Mouse (Mus musculus) heart, postnatal 0 days (tissue): Measurements from ENCODE around the gene Gmnc.

ENCODE experiments used
- CTCF ChIP-seq: IDR thresholded peaks from 2 replicates; pipeline ENCODE4 v1.5.1; 2016; ENCODE audit warnings: antibody characterized with exemption, control low read depth, low read depth
- EP300 ChIP-seq: IDR thresholded peaks from 2 replicates; pipeline ENCODE4 v1.6.1; 2016; ENCODE audit warnings: antibody characterized with exemption, low read depth

DNA sequence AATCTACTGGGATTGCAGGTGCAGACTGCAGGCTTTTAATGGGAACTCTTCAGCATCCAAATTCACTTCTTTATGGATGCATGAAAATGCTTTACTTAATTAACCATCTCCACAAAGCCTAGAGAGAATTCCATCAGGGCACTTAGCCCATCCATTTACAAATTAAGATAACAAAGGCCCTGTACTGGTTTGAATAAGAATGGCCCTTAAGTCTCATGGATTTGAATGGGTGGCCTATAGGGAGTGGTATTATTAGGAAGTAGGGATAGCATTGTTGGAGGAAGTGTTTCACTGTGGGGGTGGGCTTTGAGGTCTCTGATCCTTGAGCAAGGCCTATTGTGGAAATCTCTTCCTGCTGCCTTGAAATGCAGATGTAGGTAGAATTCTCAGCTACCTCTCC, 29.5 kb downstream of the Gmnc start:
- no peak for TF ChIP-seq EP300
- no peak for TF ChIP-seq CTCF
